Mouse (Mus musculus): ENCODE data around the gene Gpr3.

DNA sequence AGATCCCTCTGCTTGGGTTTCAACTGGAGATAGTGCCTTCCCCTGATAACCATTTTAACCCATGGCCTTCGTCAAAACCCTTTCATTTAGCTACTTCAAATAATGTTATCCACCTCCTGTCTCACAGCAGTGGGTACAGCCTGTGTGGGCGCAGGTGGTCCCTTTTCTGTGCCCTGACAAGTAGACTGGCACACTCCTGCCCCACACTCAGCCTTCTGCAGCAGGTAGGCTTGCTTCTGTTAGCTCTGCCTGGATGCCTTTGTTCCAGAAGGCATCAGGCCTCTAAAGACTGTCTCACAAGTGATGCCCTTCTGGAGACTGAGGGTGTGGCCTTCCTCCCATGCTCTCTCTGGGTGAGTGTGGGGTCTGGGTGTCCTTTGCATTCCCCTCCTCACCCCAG is 16.2 kb downstream of the Gpr3 start:
- TF ChIP-seq CTCF (IDR thresholded peaks at IDR 0.05; ENCODE audit: low read depth): no peak
- TF ChIP-seq EP300 (optimal IDR thresholded peaks at IDR 0.05): no peak

All from stomach, postnatal 0 days (tissue).